Mouse (Mus musculus) liver, embryonic 14.5 days (tissue): ENCODE results near the gene Chkb. TPM values are rescaled to one million over a fixed set of nuclear protein-coding genes. Genes with fewer than 3 reads are reported as not detected.

Experiments
- ATAC-seq: fragments of 200-750 bp; cut with Nextera tagmentation; 2 replicates; pipeline ENCODE4 v1.8.0; 2017; ENCODE audit warnings: moderate number of reproducible peaks, mild to moderate bottlenecking, moderate library complexity; ENCODE audit not compliant: insufficient read depth
- DNase-seq, 3 experiments: peaks; one replicate each; pipeline ENCODE4 v3.0.0-alpha.2; 2012 to 2013; ENCODE audit warnings: low read depth in 3 of 3, low spot score in 3 of 3
- H3K27ac ChIP-seq: fragments of 300-500 bp; sonication (generic); 2 replicates; pipeline ENCODE4 v1.5.1; 2014; ENCODE audit warnings: moderate library complexity, mild to moderate bottlenecking, control low read depth, inconsistent platforms
- H3K27me3 ChIP-seq: fragments of 300-500 bp; sonication (generic); 2 replicates; pipeline ENCODE4 v1.6.1; 2014; ENCODE audit warnings: mild to moderate bottlenecking, low read length, moderate library complexity; ENCODE audit not compliant: control insufficient read depth, insufficient read depth
- H3K36me3 ChIP-seq: fragments of 300-500 bp; sonication (generic); replicated peaks from 2 replicates; pipeline ENCODE4 v1.6.1; 2014; ENCODE audit warnings: low read depth; ENCODE audit not compliant: control insufficient read depth, insufficient read depth
- H3K4me1 ChIP-seq, 2 experiments: fragments of 200-500 bp in 1 of 2; fragments of 300-500 bp in 1 of 2; sonication (generic) in 1 of 2; replicated peaks; 2 replicates each; pipeline ENCODE4 v1.6.1; 2012 to 2014; ENCODE audit warnings: antibody characterized with exemption in 1 of 2, inconsistent platforms in 1 of 2, low read length in 1 of 2; ENCODE audit not compliant: control insufficient read depth in 2 of 2, insufficient read depth in 2 of 2
- H3K4me2 ChIP-seq: fragments of 300-500 bp; sonication (generic); 2 replicates; pipeline ENCODE4 v1.6.1; 2014; ENCODE audit warnings: low read depth, mild to moderate bottlenecking, control low read depth, moderate library complexity
- H3K4me3 ChIP-seq, 2 experiments: fragments of 200-500 bp in 1 of 2; fragments of 300-500 bp in 1 of 2; sonication (generic) in 1 of 2; 2 replicates each; pipeline ENCODE4 v1.5.1; 2012 to 2014; ENCODE audit warnings: low read depth in 2 of 2, low read length in 2 of 2, mild to moderate bottlenecking in 2 of 2, control low read depth in 1 of 2, inconsistent platforms in 1 of 2, moderate library complexity in 1 of 2; ENCODE audit not compliant: insufficient read depth in 1 of 2
- H3K9ac ChIP-seq: fragments of 300-500 bp; sonication (generic); replicated peaks from 2 replicates; pipeline ENCODE4 v1.6.1; 2014; ENCODE audit warnings: mild to moderate bottlenecking, control low read depth, moderate library complexity
- H3K9me3 ChIP-seq: fragments of 300-500 bp; sonication (generic); 2 replicates; pipeline ENCODE4 v1.6.1; 2016; ENCODE audit warnings: low read length, mixed read lengths; ENCODE audit not compliant: control insufficient read depth
- CTCF ChIP-seq: IDR thresholded peaks from 2 replicates; pipeline ENCODE4 v1.5.1; 2016; ENCODE audit warnings: antibody characterized with exemption, low read depth, control low read depth
- EP300 ChIP-seq: IDR thresholded peaks from 2 replicates; pipeline ENCODE4 v1.6.1; 2016; ENCODE audit warnings: antibody characterized with exemption, low read depth
- WGBS: fragments of 180-500 bp; shearing (Covaris S2); extraction: QIAGEN DNeasy Blood & Tissue Kit; methylation state at CpG from one replicate; pipeline ENCODE4 v1.1.7; 2014; ENCODE audit not compliant: insufficient replicate concordance; 5-methylcytosine and 5-hydroxymethylcytosine counted together
- polyA plus RNA-seq, 2 experiments: library from polyadenylated mRNA; depleted of rRNA in 1 of 2; stranded (reverse) in 1 of 2; unstranded in 1 of 2; fragments of >200 nt; fragmentation: Nextera tagmentation in 1 of 2; extraction: Ambion mirVana in 1 of 2; gene quantifications; 2 replicates each; pipeline versions ENCODE4 v1.2.1 to v1.2.3; 2012 to 2014

Gene Chkb
- polyA plus RNA-seq, 2 experiments = 18.3 to 19.3 TPM

DNA sequence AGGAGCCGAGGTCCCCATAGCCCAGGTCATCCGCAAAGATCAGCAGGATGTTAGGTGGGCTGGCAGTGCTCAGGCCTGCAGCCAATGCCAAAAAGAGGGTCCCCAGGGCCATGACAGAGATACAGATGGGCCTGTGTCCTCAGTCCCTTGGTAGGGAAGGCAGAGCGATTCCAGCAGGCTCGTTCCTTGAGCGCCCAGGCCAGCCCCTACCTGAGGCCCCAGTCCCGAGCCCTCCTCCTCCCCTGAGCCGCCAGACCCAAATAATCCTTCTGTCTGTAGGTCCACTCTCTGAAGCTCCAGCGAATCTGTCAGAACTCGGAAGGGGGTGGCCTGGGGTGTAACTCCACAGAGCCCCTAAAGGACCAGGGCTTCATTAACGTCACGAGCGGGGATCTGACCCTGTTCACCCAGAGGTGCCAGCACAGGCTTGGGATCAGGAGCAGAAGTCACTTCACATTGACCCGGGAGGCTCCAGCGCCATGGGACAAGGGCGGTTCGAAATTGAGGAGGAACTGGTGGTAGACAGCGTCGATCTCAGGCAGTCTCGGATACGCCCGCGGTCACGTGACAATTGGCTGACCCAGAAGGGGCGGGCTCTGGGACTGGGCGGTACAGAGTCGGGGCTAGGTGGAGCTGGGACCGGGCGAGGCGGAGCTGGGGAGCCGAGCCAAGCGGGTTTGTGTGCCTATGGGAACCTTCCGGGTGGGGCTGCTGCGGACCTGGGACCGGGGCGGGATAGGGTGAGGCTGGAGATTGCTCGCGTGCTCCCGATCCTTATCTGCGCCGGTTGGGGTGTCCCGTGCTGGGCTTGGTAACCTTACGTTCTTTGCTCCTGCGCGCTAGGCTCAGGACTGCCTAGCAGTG lies 46.1 kb upstream of the Chkb start:
- Histone ChIP-seq H3K27ac (peak overlapping the region; percentile 37), H3K4me2 (peak overlapping the region; percentile 91), H3K9ac (peak overlapping the region; percentile 48), H3K36me3 (no peaks in the 10 kb centered on the region), H3K27me3 (no peaks in the 10 kb centered on the region), H3K9me3 (no peaks in the 10 kb centered on the region), H3K4me1 (peaks cover 6 to 15% of the 10 kb centered on the region in 2 experiments), H3K4me3 (peak overlapping the region; percentile 62 to 73)
- 9% methylated on average over 44 of the region's 44 CpGs for WGBS
- peak; percentile 87 to 89 (median 88) for DNase-seq
- ATAC-seq = peak; percentile 95
- no peak for TF ChIP-seq CTCF
- TF ChIP-seq EP300 = no peak

DNA sequence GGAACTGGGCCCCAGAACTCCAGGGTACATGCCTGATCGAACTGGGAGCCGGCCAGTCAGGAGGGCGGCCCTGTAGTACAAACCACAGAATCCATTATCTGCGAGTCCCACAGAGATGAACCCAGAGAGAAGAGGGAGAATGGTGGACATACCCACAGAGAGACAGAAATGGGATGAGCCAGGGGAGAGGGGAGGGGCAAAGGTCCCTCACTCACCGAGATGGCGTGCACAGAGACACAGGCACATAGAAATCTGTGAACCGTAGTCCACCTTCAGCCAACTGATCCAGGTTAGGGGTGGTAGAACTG lies 45.5 kb upstream of the Chkb start:
- ATAC-seq (no peak), DNase-seq (no peak)
- peak overlapping the region; percentile 62 to 64; a peak in 3 of 4 replicates for H3K4me3 ChIP-seq
- H3K9ac ChIP-seq = no peak overlapping the region
- no peak overlapping the region for H3K27ac ChIP-seq
- 32% methylated on average over 7 of the region's 7 CpGs for WGBS
- H3K4me1 ChIP-seq = peaks cover 6 to 15% of the 10 kb centered on the region in 2 experiments
- no peaks in the 10 kb centered on the region for H3K27me3 ChIP-seq
- no peaks in the 10 kb centered on the region for H3K36me3 ChIP-seq
- no peak for TF ChIP-seq CTCF
- TF ChIP-seq EP300 = no peak
- no peaks in the 10 kb centered on the region for H3K9me3 ChIP-seq
- H3K4me2 ChIP-seq = peak overlapping the region; percentile 91

- DNase-seq (no peak), ATAC-seq (no peak)
- Histone ChIP-seq H3K4me1 (peaks cover 6 to 15% of the 10 kb centered on the region in 2 experiments), H3K27ac (no peak overlapping the region), H3K4me3 (no peak overlapping the region), H3K9me3 (no peaks in the 10 kb centered on the region), H3K9ac (no peak overlapping the region), H3K36me3 (no peaks in the 10 kb centered on the region), H3K4me2 (peak overlapping the region; percentile 91), H3K27me3 (no peaks in the 10 kb centered on the region)
- TF ChIP-seq EP300 (no peak), CTCF (no peak)
- 82% methylated on average over 19 of the region's 19 CpGs for WGBS
These were observed 45.0 kb upstream of the Chkb start for GRCm38 (mm10) chr15:89474596-89475292.

DNA sequence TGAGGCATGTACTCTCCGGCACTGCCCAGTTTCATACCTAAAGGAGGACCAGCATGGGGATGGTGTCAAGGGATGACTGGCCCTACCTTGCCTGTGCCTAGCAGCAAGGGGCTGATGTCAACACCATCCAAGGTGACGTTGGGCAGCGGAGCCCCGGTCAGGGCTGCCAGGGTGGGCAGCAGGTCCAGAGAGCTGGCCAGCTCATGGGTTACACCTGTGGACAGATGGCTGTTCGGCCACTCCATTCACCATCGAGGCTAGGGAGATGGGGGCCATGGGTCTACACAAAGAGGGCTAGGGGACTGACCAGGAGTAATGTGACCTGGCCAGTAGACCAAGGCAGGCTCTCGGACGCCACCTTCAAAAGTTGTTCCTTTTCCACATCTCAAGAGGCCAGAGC lies 44.2 kb upstream of the Chkb start:
- H3K9ac ChIP-seq = no peak overlapping the region
- no peaks in the 10 kb centered on the region for H3K9me3 ChIP-seq
- no peak for TF ChIP-seq EP300
- TF ChIP-seq CTCF = no peak
- H3K27me3 ChIP-seq = no peaks in the 10 kb centered on the region
- H3K4me3 ChIP-seq = no peak overlapping the region
- DNase-seq = no peak
- 76% methylated on average over 8 of the region's 8 CpGs for WGBS
- no peak overlapping the region for H3K27ac ChIP-seq
- H3K4me1 ChIP-seq = peaks cover 6 to 15% of the 10 kb centered on the region in 2 experiments
- no peak overlapping the region for H3K4me2 ChIP-seq
- H3K36me3 ChIP-seq = no peaks in the 10 kb centered on the region
- no peak for ATAC-seq

DNA sequence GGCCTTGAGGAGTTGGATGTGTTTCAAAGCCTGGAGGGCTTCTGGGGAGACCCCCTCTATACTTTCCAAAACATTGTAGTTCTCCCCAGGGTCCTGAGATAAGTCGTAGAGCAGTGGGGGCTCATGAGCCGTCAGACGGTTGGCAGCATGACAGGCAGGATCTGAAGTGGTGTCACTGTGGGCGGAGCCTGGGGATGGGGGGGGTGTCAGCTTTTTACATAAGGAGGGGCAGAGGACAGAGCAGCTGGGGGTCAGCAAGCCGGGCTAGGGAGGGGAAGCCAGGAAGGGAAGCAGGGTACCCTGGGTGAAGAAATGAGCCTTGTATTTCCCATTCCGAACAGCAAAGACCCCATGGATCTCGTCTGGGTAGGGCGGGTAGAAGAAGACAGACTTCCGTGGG lies 43.7 kb upstream of the Chkb start:
- no peak for ATAC-seq
- no peak for TF ChIP-seq CTCF
- no peak for TF ChIP-seq EP300
- Histone ChIP-seq H3K36me3 (no peaks in the 10 kb centered on the region), H3K4me1 (peaks cover 6 to 15% of the 10 kb centered on the region in 2 experiments), H3K4me2 (no peak overlapping the region), H3K9me3 (no peaks in the 10 kb centered on the region), H3K27me3 (no peaks in the 10 kb centered on the region), H3K9ac (no peak overlapping the region), H3K4me3 (no peak overlapping the region), H3K27ac (no peak overlapping the region)
- 64% methylated on average over 9 of the region's 9 CpGs for WGBS
- DNase-seq = no peak
